Mouse (Mus musculus) adrenal gland, adult (tissue): ENCODE measurements around the gene Mfsd6l.

ENCODE experiments used
- DNase-seq, 2 experiments: peaks; one replicate each; pipeline ENCODE4 v3.0.0; 2022 to 2023; ENCODE audit warnings: low spot score in 1 of 2; ENCODE audit not compliant: inconsistent age in 2 of 2

Gene Mfsd6l

DNA sequence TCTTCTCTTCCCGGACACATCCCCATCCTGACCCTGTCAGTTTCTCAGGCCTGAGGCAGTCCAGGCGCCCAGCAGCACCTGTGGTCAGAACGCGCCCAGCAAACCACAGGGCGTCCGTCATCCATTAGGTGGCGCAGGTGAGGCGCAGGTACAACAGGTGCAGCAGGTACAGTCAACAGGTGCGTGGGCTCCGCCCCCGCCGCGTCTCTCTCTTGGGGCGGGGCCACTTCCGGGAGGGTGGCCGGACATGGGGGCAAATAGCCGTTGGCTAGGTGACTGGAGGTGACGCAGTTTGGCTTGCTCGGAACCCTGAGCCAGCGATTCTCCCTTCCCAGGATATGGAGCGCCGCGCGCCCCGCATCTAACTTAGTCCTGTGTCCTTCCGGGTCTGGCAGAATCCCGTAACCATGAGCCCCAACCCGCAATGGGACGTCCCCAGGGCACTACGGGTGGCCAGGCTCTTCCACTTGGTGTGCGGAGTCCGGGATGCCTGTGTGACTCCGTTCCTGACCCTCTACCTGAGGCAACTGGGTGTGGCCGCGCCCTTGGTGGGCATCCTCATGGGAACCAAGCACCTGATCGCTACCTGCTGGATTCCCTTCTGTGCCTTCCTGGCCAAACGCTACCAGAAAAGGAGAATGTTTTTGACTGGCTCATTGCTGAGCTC is at the start of gene Mfsd6l:
Gene Mfsd6l (plus strand): TSS at position 269 of the 667 bp plus-strand sequence.
- DNase-seq: no peak

DNA sequence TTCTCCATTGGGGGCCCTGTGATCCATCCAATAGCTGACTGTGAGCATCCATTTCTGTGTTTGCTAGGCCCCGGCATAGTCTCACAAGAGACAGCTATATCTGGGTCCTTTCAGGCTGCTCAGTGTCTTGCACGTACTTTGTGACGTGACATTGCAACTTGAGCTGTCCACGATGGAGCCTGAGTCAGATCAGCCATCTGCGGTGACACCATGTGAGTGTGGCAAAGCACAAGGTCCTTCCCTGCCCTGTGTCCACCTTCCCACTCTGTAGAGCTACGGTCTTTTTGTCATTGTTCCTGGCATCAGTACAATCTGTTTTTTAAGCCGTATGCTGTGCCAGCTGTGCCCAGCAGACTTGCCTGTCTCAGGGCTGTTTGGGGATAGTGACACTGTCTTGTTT is 48.7 kb upstream of the Mfsd6l start:
- no peak for DNase-seq

DNA sequence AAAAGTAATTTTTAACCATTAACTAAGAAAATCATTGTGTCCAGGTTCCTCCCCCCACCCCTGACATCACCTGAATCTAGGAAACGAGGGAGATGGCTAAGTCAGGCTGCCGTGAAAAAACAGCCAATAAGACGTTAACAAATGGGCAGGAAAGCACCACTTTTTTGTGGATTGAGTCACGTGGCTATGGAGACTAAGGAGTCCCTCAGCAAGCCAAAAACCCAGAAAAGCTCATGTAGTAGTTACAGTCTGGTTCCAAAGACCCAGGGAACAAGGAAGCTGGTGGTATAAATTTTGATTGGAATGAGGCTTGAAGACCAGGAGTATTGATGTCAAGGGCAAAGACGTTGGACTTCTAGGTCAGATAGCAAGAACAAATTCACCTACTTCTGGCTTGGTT is 47.4 kb upstream of the Mfsd6l start:
- DNase-seq: no peak

DNA sequence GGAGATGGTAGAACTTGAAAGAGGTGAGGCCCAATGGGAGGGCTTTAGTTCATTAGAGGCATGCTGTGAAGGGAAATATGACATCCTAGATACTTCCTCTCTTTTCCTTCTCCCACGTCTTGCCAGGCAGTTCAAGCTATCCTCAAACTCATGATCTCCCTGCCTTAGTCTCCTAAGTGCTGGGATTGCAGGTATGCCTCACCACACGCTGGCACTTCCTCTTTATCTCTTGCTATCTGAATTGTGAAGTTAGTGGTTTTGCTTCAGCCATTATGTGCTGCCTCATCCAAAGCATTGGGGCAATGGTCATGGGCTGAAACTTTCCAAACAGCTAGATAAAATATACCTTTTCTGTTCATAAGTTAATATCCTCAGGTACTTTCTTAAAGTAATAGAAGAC is 46.8 kb upstream of the Mfsd6l start:
- DNase-seq: no peak

DNA sequence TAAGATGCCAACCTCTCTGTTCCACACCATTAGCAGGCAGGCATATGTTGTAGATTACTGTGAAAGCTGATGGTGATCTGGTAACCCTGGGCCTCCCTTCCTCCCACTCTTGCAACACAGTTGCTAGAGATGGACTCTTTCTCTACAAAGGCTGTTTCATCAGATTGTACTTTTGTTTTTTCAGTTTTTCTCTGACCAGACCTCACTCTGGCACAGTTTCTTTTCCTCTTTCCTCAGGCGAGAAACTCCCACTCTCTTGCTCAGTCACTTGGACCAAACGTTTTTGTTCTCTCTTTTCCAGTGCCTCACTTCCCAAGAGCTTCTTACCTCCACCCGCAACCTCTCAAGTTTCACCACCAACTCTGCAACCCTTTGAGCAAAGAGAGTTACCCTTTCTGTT is 42.0 kb upstream of the Mfsd6l start:
- no peak for DNase-seq

DNA sequence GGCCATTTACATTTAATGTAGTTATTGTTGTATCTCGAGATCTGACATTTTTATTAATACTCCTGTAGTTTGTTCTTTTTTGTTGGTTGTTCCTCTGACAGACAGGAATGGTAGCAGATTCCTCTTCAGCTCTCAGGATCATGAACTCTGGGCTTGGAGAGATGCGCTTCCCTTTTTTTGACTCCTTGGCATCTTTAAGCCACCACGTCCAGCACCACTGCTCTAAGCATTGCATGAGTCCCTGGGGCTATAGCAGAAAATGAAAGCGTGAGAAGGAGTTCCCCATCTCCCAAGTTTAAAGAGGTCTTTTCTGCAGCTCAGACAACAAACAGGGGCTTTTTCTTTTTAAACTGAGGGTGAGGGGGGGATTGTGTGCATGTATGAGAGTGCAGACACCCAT is 36.6 kb upstream of the Mfsd6l start:
- DNase-seq: no peak

DNA sequence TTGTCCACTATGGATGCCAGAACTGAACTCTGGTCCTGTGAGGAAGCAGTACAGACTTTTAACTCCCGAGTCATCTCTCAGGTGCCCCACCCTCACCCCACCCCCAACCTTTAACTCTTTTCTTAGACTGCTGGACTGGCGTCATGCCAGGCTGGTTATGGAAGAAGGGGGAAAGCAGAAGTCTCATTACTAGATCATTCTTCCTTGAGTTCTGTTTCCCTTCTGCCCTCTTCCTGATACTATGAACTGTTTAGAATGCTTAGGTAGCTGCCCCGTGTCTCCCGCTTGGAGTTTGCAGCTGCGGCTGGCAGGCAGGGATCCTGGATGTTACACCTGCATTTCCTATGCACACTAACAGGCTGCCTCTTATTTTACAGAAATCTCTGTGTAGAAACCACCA is 36.2 kb upstream of the Mfsd6l start:
- no peak for DNase-seq

DNA sequence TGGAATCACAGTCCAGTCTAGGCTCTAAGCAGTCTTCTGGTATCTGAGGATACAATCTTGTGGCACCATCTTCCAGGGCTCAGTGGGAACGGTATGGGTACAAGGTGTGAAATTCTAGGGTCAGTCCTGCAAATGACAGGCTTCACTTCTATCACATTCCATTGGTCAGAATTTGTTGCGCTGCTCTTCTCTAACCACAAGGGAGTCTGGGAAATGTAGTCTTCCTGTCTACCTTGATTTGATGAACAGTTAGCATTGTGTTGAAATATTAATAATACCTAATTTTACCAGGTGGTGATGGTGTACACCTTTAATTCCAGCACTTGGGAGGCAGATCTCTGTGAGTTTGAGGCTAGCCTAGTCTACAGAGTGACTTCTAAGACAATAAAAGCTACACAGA is 35.5 kb upstream of the Mfsd6l start:
- DNase-seq: no peak

DNA sequence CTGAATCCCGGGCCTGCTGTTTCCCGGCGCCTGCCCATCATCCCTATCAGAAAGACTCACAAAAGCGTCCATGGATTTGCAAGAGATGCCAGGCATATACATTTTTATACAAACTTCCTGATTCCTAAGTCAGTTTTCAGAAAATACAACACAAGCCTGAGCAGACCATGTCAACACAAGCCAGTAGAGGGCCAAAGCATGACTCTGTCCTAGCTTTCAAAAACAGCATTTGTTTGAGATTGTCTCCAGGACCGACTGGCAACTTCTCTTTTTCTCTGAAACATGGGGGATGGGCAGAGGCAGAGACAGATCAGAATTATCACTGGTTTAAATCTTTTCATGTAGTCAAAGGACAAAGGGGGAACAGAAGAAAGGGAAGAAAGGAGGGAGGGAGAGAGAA is 34.6 kb upstream of the Mfsd6l start:
- DNase-seq: no peak

DNA sequence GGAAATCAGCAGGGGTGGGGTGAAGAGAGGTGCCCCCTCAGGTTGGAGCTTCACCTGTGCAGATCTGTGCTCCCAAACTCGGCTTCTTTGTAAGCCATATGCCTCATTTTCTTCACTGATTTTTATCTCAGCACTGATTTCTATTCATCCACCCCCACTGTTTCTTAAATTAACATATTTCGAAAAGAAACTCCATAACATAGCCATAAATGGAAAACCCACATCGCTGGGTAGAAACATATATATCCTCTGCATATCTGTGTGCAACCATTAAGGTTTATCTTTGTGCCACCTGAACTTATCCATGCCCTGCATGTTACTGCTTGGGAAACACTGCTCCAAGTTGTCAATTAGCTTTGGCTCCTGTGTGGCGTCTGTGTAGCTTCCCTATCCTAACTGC is 29.5 kb upstream of the Mfsd6l start:
- no peak for DNase-seq

DNA sequence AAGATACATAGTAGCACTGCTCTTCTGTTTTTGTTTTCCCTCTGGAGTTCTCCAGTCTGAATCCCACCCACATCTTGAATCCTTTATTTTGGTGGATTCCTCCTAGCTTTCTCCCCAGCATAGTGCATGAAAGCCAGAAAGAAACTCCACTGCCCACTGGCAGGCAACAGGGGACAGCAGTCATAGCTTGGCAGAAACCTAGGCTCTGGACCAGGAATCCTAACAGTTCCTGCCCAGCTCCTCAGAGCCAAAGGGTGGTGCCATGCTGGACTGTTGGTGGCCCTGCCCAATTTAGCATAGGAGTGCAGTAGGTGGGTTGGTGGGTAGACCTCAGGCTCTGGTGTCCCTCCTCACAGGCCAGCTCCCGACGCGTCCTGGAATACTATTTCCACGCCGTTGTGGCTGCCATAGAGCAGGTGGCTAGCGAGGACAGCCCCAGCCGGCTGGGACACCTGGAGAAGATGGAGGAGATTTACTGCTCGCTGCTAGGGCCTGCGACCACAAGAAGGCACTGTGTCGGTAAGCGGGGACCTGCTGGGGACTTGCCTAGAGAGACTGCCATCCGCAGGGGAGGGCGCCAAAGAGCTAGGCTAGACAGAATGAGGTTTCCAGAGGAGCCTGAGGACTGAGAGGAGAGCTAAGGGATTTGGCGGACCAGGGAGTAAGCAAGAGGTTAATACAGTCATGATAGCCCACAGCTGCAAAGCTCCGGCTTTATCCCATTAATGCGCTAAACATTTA is 24.8 kb upstream of the Mfsd6l start:
- peak; percentile 16 to 53 for DNase-seq

DNA sequence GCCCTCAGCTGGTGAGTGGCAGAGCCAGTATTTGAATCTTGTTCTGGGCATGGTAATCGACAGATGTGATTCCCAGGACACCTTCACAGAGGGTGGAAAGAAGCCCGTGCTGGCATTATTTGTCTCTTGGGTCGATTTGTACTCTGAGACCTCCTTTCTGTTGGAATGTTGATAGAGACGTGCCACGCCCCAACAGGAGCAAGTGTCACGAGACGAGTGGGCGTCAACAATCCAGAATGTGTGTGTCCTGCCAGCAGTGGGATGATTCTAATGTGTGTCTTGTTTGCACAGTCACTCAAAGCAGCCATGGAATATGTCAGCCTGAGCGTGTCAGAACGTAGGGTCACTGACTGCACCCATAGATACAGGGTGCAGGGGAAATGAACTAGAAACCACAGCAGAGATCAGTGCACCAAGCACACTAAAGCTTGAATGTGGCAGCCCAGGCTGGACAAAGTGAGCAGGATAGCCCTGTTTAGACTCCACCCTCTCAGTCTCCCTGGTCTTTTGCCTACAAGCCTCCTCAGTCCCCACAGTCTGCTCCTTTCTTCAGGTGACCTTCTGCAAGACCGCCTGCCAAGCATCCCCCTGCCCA is 23.9 kb upstream of the Mfsd6l start:
- DNase-seq: no peak

DNA sequence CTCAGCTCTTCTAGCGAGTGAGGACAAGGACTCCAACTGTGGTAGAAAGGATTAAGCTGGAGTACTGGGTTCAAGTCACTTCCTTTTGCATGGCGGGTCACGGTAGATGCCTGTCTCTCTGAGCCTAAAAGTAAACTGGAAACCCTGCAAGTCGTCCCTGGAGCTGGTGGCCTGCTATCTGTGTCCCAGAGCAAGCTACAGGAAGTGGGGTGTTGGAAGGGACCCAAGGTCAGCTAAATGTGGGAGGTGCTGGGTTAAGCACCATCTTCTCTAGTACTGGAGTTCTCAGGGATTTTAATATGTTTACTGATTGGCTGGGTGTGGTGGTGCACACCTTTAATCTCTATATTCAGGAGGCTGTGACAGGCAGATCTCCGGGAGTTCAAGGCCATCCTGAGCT is 23.2 kb upstream of the Mfsd6l start:
- DNase-seq: peak in 1 of 2 experiments; percentile 43

DNA sequence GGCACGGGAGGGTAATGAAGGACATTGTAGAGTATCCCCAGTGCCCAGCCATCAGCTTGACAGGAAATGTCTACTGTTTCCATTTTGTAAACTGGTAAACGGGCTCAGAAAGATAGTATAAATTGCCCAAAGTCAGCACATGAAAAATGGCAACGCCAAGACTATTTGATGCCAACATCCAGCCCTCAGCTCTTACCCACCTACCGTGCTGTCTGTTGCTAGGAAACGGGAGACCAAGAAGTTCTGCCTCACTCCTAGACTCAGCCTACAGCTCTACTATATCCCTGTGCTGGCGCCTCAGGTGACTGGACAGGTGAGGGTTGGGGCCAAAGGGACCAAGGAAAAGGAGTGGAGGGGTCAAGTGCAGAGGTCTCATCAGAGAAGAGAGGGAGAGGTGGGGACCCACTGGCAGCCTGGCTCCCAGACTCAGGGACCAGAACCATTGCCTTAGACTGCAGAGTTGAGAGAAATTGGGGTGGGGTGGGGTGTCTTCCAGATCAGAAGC is 22.0 kb upstream of the Mfsd6l start:
- DNase-seq: no peak

DNA sequence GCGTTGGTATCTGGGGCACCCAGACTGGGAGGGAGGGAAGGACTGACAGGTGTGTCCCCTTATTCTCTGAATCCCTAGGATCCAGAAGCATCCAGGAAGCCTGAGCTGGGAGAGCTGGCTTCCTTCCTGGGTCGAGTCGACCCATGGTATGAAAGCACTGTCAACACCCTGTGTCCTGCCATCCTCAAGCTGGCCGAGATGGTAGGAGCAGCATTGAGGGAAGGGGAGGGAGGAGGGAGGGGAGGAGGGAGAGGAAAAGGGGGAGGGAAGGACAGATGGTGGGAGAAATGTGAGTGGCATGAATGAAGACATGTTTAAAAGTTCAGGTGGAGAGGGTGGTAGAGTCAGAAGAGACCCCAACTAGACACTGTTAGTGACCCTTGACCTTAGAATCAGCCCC is 20.0 kb upstream of the Mfsd6l start:
- no peak for DNase-seq

DNA sequence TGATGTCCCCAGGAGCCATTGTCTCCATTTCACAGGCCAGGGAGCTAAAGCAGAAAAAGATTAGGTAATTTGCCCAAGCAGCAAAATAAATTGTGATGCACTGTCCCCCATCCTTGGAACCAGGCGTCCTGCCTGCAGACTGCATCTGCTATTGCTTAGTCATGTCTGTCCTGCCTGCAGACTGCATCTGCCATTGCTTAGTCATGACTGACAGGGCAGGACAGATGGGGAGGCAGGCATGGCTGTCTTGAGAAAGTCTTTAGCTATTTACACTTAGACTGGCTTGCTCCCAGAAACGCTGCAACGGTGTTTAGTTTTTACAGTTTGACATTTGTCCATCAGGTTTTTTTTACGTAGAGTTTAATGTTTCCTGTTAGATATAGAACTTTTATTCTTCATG is 19.5 kb upstream of the Mfsd6l start:
- DNase-seq: no peak

DNA sequence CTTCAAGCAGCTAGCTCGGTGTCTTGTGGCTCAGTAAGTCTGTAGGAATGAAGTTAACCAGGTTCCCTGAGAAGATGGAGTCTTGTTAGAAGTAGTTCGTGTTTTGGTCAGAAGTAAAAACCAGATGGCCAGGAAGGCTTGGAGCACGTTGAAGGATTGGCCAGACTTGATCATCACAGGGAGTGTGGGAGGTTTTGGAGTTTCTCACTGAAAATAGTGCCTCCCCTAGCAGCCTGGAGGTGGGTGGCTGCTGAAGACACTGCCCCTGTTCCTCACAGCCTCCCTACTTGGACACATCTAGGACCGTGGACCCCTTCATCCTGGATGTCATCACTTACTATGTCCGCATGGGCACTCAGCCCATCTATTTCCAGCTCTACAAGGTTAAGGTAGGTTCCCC is 16.4 kb upstream of the Mfsd6l start:
- no peak for DNase-seq

DNA sequence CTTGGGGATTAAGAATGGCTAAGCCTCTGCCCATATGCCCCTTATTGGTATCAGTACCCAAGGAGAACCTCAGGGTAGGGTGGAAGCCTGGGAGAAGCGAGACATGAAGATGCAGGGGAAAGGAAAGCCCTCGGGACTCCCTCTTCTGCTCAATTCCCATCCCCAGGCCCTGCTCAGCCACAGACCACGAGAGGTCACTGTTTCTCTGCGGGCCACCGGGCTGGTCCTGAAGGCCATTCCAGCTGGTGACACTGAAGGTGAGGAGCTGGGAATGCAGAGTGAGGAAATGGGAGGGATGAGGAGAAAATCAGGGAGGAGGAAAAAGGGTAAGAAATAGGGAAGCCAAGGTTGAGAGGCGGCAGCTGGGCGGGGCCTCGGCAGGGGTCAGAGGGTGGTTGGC is 11.4 kb upstream of the Mfsd6l start:
- peak; percentile 26 to 51 for DNase-seq

DNA sequence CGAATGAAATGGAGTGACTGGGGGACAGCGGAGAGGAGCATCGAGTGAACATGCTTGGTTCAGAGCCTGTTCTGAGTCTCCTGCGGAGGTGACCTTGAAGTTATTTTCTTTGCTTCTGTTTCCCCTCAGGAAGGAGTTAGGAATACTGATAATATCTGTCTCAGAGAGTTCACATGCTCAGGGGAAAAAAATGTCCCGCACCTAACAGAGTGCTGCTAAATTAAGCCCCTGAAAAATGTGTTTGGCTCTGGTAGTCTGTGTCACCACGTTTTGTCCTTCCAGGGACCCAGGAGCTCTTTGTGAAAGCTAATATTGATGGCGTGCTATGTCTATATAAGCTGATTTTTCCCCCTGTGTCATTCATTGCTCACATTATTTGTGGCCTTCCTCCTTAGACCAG is 10.8 kb upstream of the Mfsd6l start:
- DNase-seq: no peak

DNA sequence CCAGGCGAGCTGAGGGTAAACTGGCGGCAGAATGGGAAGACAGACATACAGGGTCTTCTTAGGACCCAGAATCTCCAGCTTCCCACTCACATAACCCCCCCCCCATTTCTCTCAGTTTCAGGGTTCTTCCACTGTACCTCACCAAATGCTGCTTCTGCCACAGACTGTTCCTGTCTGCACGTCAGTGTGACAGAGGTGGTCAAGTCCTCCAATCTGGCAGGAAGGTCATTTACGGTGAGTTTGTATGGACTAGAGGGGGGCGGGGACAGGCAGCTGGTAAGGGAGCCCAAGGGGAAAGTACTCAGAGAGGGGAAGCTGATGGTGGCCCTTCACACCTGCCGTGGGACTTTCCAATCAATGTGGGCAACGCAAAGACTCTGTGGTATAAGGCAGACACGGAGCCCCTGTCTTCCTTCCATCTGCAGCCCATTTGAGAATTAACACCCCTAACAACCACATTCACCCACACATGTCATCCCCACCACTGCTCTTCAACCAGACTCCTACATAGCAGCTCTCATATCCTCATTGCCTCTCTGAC is 10.2 kb upstream of the Mfsd6l start:
- no peak for DNase-seq

DNA sequence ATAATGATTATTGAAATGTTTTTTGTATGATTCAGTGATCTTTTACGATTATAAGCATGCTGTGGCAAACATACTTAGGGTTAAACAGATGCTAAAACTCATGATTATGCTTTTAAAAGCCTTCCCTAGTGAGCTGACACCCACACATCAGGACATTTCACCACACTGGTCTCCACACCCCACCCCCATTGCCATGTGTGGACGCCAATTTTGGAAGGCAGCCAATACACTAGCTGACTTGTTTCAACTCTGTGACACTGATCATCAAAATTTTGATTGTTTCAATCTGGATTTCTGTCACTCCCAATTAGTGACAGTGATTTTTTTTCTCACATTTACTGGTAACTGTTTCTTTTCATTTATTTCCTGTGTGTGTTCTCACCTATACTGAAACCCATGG is 8.5 kb upstream of the Mfsd6l start:
- DNase-seq: no peak

DNA sequence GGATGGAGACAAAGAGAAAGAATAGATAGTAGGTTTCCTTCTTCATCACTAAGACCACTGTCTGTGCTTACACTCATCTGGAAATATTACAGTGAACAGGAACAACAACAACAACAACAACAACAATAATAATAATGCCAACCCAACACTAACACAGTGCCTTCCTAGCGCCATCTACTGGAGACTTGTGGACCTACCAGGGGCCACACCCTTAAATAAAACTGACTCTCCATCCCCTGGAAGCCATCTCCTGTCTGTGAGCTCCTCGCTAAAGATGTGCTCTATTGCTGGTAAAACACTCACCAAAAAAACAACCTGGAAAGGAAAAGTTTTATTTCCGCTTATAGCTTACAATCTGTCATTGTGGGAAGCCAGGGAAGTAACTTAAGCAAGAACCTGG is 6.4 kb upstream of the Mfsd6l start:
- no peak for DNase-seq
